Mouse (Mus musculus) heart, postnatal 14 days (tissue): ENCODE data around the gene Timmdc1. TPM values are rescaled to one million over a fixed set of nuclear protein-coding genes. Genes with fewer than 3 reads are reported as not detected.

ENCODE experiments used
- DNase-seq, 2 experiments: peaks; one replicate each; pipeline ENCODE4 v3.0.0; 2021 to 2022
- intact Hi-C: fragments of 180-260 bp; cut with DNase I; formaldehyde crosslinking; loops from one replicate; pipeline ENCODE4 v1.15.1; 2025
- total RNA-seq, 2 experiments: library from RNA; stranded (reverse); gene quantifications; 2 replicates each; pipeline ENCODE4 v1.2.3; 2021

Gene Timmdc1
- total RNA-seq, 2 experiments from 2014 or later: 62.1 to 62.6 TPM

- intact Hi-C loops: no loop called here
- no peak for DNase-seq
These were observed 54.4 kb downstream of the Timmdc1 start for GRCm38 (mm10) chr16:38467917-38468705.

GRCm38 (mm10) chr16:38467091-38467916 is 55.2 kb downstream of the Timmdc1 start:
- intact Hi-C loops: no loop called here
- DNase-seq: no peak

- no peak for DNase-seq
- intact Hi-C loops: no loop called here
These were observed 56.4 kb downstream of the Timmdc1 start for GRCm38 (mm10) chr16:38466089-38466488.

GRCm38 (mm10) chr16:38463305-38463704 is 59.2 kb downstream of the Timmdc1 start:
- no peak for DNase-seq
- intact Hi-C loops: no loop called here

- DNase-seq: no peak
- intact Hi-C loops: no loop called here
These were observed 60.3 kb downstream of the Timmdc1 start for GRCm38 (mm10) chr16:38462161-38462560.

GRCm38 (mm10) chr16:38461749-38462148 is 60.7 kb downstream of the Timmdc1 start:
- DNase-seq: no peak

GRCm38 (mm10) chr16:38459990-38460389 is 62.5 kb downstream of the Timmdc1 start:
- intact Hi-C loops: no loop called here
- DNase-seq: no peak

More at GRCm38 (mm10) chr16:38461749-38462148, 60.7 kb downstream of the Timmdc1 start:
- intact Hi-C loops: no loop called here

GRCm38 (mm10) chr16:38458600-38459280 is 63.7 kb downstream of the Timmdc1 start:
- intact Hi-C loops: no loop called here
- no peak for DNase-seq

GRCm38 (mm10) chr16:38456812-38457567 is 65.5 kb downstream of the Timmdc1 start:
- intact Hi-C loops: no loop called here
- no peak for DNase-seq

- intact Hi-C loops: no loop called here
- no peak for DNase-seq
These were observed 66.7 kb downstream of the Timmdc1 start, which contains the start of gene Cd80 for GRCm38 (mm10) chr16:38455511-38456418. TSS of gene Cd80 (plus strand) at chr16:38455561.

- intact Hi-C loops: no loop called here
These were observed 67.8 kb downstream of the Timmdc1 start for GRCm38 (mm10) chr16:38454533-38455254.

GRCm38 (mm10) chr16:38453952-38454351 is 68.5 kb downstream of the Timmdc1 start:
- DNase-seq: no peak
- intact Hi-C loops: loop anchor here (2.0 kb wide), 1 partner anchor 61 kb away; no protein-coding TSS in a partner anchor

More at GRCm38 (mm10) chr16:38454533-38455254, 67.8 kb downstream of the Timmdc1 start:
- no peak for DNase-seq

- intact Hi-C loops: loop anchor here (2.0 kb wide), 1 partner anchor 60 kb away; no protein-coding TSS in a partner anchor
- no peak for DNase-seq
These were observed 69.3 kb downstream of the Timmdc1 start for GRCm38 (mm10) chr16:38453203-38453553.

GRCm38 (mm10) chr16:38452442-38453202 is 69.8 kb downstream of the Timmdc1 start, which contains the start of gene Adprh:
TSS of gene Adprh (minus strand) at chr16:38452703.
- peak; percentile 94 to 95 for DNase-seq
- intact Hi-C loops: loop anchor here (2.0 kb wide), 1 partner anchor 60 kb away; no protein-coding TSS in a partner anchor

- intact Hi-C loops: loop anchor here (2.0 kb wide), 1 partner anchor 59 kb away; no protein-coding TSS in a partner anchor
These were observed 70.8 kb downstream of the Timmdc1 start for GRCm38 (mm10) chr16:38451421-38452205.

GRCm38 (mm10) chr16:38450707-38451106 is 71.8 kb downstream of the Timmdc1 start:
- intact Hi-C loops: no loop called here
- DNase-seq: no peak

More at GRCm38 (mm10) chr16:38451421-38452205, 70.8 kb downstream of the Timmdc1 start:
- DNase-seq: peak in 1 of 2 experiments; percentile 25
